Mouse (Mus musculus): ENCODE data around the gene Nipbl.
"Not testable (repeated sequence)": the region's sequence is repeated elsewhere in the genome, so short reads cannot be mapped to it uniquely, and the experiment has no call there.

The Nipbl gene

GRCm38 (mm10) chr15:8291251-8291650 is 153.0 kb downstream of the Nipbl start:
- DNase-seq (ENCODE audit: low read depth): no peak

GRCm38 (mm10) chr15:8282155-8282554 is 162.1 kb downstream of the Nipbl start:
- DNase-seq (ENCODE audit: low read depth): no peak

GRCm38 (mm10) chr15:8281701-8282100 is 162.6 kb downstream of the Nipbl start:
- DNase-seq (ENCODE audit: low read depth): no peak

GRCm38 (mm10) chr15:8279929-8280610 is 164.2 kb downstream of the Nipbl start:
- peak; percentile 29 for DNase-seq (ENCODE audit: low read depth)

- peak; percentile 57 for DNase-seq (ENCODE audit: low read depth)
These were observed 164.9 kb downstream of the Nipbl start for GRCm38 (mm10) chr15:8279320-8279779.

- DNase-seq (ENCODE audit: low read depth): not testable (repeated sequence)
These were observed 166.3 kb downstream of the Nipbl start for GRCm38 (mm10) chr15:8277916-8278315.

- no peak for DNase-seq (ENCODE audit: low read depth)
These were observed 172.3 kb downstream of the Nipbl start for GRCm38 (mm10) chr15:8271952-8272351.

GRCm38 (mm10) chr15:8268231-8268630 is 176.0 kb downstream of the Nipbl start:
- no peak for DNase-seq (ENCODE audit: low read depth)

- DNase-seq (ENCODE audit: low read depth): no peak
These were observed 177.1 kb downstream of the Nipbl start for GRCm38 (mm10) chr15:8267211-8267610.

- no peak for DNase-seq (ENCODE audit: low read depth)
These were observed 178.3 kb downstream of the Nipbl start for GRCm38 (mm10) chr15:8265946-8266345.
